Mouse (Mus musculus) naive thymus-derived CD4-positive, alpha-beta T cell, adult 2 months (primary cell): ENCODE results near the gene Selplg.

Experiments
- DNase-seq: peaks from one replicate; pipeline ENCODE4 v3.0.0-alpha.2; 2011; ENCODE audit warnings: low read depth

The Selplg gene

DNA sequence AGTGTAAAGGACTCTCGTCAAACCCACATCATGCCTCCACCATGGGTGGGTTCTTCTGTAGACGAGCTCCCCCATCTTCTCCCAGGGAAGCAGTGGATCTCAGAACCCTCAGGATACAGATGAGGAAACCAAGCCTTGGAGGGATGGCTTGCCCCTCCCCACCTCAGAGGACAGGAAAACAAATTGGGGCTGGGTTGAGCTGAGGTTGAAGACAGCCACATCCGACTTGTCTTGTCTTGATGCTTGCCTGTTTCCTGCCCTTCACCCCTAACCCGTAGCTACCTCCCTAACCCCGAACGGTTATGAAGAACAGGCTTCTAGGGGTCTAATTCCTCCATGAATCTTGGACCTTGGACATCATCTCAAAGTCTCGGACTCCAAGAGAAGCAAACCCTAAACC lies 6.9 kb downstream of the Selplg start:
- peak; percentile 79 for DNase-seq

DNA sequence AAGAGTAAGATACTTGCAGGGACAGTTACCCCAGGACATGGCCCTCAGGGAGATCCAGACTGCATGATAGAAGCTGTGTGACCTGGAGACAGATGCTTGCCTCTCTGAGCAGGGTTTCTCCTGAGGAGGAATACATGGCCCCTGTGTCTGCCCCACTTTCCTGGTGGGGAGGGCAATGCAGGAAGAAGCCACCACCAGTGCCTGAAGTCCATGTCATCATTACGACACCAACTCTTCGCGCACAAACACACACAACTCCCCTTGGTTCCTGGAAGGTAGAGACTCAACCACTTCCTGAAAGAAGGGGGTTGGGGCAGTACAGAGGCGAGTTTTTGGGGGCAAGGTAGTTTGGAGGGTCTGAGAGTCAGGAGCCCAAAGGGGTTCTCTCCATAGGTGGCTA lies 8.2 kb downstream of the Selplg start:
- DNase-seq, result peak; percentile 73

DNA sequence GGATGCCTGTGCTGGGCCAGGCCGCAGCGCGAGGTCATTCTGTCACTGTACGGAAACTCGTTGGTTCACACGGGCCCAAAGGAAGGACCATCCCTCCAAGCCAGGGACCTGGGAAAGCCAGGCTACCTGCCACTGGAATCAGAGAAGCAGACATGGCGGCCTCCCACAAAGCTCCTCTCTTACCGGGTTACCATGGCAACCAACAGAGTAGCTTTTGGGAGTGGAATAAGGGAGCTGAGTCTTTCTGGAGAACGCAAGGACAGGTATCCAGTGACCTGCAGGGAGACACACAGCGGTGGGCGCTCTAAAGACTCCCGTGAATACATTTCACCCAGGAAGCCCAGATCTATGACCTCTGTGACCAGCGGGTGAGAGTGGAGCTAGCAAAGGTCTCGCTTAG lies 13.9 kb downstream of the Selplg start:
- no peak for DNase-seq

DNA sequence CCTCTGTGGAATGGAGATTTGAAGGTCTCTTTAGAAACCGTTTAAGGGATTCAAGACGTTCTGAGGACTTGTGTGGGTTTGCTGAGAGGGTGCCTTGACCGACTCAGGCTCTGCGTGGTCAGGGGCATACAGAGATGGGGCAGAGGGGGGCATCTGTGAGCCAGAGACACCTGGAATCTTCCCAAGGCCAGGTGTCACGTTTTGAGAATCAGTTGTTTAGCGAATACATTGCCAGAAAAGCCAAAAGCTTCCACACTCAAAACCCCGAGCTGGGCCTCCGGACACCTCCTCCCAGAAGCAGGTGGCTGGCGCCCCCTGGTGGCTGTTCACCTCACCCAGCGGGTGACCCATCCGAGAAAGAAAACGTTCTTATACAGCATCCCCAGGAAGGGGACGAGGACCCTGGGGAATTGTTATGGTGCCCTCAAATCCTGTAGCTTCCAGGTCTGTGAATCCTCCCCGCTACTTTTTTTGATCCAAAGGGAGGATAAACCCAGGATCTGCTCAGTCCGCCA lies 16.7 kb downstream of the Selplg start:
- peak; percentile 89 for DNase-seq

DNA sequence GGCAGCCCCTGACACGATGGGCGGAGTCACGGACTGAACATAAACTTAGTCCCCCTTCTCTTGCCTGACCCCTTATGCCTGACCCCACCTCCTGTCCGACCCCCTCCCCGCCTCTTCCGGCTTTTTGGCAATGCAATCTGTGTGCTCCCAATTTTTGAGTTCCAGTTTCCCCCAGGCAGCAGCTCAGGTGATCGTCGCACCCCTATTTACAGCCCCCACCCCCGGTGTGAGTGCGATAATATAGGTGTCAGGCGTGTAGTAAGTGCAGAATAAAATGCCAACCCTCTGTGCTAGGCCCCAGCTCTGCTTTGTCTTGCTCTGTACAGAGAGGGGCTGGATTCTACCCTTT lies 17.4 kb downstream of the Selplg start:
- no peak for DNase-seq

DNA sequence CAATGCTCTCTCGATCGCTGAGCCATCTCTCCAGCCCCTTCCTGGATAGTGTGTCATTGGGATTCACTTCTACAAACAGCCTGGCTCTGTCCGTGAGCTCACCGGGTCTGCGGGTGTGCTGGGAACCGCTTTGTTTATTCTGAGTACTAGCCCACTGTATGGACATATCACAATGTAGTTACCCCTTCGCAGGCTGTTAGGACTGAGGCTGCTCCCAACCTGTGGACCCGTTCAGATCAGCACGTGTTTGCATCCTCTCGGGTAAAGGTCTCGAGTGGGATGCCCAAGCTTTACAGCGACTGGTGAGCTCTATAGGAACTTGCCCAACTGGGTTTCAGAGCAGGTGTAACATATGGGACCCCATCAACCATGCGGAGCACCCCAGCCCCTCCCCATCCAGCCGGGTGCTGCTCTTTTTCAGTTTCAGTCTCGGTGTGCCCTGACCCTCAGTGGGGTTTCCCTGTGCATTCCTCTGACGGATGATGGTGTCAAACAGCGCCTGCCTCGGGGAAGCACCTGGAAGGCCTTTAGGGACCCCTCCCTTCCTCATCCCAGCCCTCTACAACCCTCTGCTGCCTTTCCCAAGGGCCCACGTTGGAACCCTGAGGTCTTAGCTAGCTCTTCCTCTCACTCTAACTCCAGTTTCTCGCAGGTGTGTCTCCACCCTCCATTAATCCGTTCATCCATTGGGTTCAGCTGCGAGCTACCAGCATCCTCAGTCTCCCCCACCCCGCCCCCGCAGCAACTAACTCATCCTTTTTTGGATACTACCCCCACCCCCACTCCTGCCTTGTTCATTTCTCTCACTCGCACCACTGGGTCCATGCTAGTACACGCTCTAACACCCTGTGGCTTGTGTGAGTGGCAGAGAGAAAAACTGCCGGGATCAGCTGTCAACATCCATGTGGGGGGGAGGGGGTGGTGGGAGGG lies 18.1 kb downstream of the Selplg start:
- DNase-seq, result peak; percentile 40

DNA sequence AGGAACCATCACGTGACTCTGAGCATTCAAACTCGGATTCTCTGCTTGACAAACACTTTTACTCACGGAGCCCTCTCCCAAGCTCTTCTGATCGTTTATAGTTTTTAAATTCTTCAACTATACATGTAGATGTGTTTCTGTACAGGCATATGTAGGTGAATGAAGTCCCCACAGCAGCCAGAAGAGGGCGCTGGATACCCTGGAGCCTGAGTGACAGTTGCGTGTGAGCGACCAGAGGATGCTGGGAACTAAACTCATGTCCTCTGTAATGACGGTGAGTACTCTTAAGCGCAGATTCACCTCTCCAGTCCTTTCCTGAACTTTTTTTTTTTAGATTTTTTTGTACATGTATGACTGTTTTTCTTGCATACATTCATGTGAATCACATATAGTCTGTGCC lies 18.8 kb downstream of the Selplg start:
- peak; percentile 68 for DNase-seq

DNA sequence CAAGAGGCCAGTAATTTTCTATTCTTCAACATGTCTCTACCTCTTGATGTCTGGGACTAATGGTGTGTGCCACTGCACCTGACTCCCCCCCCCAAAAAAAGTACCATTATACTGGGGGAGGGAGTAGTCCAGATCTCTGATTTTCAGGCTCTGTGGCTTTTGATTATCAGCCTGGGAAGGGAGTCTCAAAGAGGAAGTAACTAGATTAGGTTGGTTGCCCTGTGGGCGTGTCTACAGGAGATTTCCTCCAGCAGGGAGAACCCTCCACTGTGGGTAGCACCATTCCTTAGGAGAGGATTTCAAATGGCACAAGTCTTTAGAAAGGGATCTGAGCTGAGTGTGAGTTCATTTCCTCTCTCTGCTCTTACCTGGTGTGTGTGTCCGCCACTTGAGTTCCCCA lies 19.8 kb downstream of the Selplg start:
- peak; percentile 16 for DNase-seq

DNA sequence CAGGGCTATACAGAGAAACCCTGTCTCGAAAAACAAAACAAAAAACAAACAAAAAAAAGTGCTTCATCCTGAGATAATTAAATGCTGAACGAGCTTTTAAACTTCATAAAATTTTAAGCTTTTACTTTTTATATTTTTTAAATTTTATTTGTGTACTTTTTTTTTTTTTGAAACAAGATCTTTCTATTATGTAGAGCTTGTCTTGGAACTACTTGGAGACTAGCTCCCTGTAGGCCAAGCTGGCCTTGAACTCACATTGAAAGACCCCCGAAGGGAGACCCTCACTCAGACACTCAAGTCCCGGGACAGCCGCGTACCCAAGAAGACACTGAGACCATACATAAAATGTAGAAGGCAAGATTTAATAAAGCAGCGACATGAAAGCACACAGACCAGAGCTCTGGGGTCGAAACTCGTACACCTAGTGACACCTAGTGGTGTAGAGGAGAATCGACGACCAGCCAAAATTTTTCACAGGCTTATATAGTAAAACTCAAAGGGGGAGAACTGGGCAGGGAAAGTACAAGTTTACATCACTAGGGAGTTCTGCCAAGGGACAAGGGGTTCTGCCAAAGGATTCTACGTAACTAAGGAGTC lies 20.5 kb downstream of the Selplg start:
- DNase-seq, result peak; percentile 53

DNA sequence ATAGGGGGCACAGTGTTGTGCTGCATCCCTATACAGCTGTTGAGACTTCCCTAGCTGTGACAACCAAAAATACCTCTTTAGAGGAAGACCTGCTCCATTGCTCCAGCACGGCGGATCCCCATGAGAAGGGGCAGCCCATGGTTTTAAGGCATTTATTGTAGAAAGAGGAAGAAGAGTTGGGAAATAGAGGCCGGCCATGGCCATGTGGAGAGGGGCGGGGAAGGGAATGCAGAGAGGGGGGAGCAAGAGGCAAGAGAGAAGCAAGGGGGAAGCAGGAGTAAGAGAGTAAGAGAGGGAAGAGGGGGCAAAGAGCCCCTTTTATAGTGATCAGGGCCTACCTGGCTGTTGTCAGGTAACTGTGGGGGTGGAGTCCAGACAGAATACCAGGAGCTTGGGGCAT lies 22.3 kb downstream of the Selplg start:
- DNase-seq, result no peak

DNA sequence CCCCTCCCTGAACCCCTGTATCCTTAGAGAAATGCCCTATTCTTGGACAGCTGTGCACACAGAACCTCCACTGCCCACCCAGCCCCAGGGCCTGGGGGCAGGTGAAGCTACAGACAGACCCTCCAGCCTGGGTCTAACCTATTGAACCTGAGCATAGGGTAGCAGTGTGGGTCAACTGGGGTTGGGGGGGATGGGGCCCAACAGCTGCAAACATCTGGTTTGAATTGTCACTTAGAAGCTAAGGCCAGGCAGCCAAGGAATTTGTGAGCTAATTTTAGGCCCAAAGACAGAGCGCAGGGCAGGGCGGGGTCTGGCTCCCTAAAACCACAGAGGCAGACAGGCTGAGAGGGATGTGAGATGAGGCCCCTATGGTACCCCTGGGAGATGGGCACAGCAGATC lies 24.3 kb downstream of the Selplg start:
- no peak for DNase-seq

DNA sequence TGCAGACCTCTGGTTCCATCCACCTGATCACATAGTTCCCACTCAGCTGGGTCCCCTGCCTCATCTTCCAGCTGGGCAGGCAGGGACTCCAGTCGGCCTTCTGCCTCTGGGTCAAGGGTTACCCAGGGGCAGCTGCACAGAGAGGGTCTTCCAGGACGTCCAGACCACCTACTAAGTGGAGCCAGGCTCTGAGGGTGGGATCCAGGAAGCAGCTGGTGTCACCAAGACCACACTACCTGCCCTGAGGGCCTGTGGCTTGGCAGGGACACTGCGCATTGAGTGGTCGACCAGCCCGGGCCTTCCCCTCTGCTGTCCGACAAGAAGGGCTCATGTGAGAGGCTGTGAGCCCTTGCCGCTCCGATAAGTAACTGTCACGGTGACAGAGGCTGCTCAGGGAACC lies 24.7 kb downstream of the Selplg start:
- no peak for DNase-seq

DNA sequence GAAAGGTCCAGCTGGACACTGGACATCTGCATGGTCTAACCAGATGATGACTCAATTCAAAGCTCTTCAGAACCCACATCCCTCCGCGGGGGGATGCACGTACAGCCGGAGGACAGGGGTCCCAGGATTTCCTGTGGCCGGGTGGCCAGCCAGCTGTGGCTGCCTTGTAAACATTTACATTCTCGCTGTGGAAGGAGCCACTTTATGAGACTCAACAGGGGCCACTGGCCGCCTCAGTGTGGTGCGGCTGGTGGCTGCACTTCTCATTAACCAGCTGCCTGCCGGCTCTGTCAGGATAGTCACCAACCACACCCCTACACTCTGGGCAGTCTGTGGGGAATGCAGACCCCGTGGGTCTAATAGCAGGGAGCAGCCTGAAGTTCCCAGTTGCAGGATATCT lies 26.0 kb downstream of the Selplg start:
- DNase-seq, result no peak

DNA sequence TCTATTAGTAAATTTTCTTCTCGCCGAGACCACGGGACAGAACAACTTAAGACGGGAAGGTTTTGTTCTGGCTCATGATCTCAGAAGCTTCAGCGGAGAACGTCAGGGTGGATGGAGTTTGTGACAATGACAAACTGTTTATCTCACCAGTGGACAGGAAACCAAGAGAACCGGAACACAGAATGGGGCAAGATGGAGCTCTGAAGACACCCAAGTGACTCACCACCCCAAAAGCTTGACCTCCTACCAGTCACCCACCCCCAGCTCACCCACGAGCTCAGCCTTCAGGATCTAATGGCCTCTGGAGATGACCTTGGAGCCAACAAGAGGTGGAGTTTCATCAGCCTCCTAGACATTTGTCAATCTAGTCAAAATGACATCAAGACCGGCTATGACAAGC lies 27.1 kb downstream of the Selplg start:
- no peak for DNase-seq

DNA sequence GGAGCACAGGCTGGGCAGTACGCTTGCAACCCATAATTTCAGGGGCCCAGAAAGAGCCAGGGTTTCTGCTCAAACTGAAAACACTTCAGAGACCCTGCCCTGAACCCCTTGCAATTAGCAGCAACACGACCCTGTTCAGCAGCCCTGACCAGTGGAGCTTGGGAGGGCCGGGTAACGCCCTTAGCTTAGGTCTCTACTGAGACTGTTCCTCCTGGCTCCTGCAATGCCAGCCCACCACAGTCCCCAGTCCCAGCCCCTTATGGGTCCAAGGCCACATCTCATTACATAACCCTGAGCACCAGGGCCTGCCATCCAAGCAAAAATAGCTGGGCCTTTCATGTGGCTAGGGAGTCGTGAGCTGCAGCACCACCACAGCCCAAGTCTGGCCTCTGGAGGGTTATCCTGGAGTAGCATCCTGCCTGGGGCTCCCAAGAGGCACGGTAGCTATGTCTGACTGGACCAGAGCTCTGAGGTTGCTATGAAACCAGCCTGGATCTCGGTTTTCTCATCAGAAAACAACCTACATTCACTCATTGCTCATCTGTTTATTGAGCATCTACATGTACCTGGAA lies 28.0 kb downstream of the Selplg start:
- DNase-seq, result no peak

DNA sequence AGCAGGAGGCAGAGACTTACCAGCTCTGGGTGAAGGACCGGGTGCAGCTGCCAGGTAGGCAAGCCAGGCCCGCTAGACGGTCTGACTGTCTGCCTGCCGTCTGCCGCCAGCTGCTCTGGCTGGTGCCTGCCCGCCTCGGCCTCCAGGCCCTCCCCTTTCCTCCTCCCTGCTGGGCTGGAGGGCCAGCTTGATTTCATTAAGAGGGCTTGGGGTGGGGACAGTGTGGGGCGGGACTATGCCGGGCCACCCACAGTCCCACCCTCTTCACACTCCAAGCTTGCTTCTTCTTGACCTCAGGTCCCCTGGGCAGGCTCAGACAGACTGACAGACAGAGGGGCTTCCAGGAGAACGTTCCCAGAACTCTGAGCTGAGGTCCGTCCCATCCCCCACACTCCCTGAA lies 32.2 kb downstream of the Selplg start, which contains the start of gene Tmem119:
Gene Tmem119, minus strand, starts transcription at position 237 of the 400 bp plus-strand sequence.
- no peak for DNase-seq

DNA sequence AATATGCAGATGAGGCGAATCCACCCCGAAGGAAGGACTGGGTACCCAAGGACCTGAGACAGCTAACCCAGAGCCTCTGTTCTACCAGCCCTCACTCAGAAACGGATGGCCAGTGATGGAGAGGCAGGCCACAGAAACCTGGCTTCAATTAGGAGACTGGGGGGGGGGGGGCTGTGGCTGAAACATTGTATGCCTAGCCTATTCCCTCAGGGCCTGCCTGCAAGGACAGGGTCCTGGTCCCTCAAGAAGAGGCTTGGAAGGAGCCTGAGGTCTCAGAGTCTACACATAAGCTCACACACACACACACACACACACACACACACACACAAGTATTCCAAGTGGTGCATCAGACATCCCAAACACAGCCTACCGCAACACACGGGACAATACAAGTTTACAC lies 32.8 kb downstream of the Selplg start:
- DNase-seq, result no peak

DNA sequence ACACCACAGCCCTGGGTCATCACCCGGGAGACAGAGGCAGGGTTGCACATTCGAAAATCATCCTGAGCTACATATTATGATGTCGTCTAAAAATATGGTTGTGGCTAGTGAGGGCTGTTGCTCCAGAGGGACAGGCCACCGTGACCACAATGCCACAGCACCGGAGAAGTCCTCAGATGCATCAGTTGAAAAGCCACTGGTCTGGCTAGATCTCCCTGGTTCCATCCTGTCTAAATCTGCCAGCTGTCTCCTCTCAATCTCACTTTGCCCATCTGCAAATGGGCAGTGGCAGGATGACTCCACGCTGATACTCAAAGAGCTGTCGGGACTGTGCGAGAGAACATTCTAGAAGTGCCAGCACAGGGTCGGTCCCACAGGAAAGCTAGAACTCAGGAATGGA lies 33.9 kb downstream of the Selplg start:
- DNase-seq, result no peak

DNA sequence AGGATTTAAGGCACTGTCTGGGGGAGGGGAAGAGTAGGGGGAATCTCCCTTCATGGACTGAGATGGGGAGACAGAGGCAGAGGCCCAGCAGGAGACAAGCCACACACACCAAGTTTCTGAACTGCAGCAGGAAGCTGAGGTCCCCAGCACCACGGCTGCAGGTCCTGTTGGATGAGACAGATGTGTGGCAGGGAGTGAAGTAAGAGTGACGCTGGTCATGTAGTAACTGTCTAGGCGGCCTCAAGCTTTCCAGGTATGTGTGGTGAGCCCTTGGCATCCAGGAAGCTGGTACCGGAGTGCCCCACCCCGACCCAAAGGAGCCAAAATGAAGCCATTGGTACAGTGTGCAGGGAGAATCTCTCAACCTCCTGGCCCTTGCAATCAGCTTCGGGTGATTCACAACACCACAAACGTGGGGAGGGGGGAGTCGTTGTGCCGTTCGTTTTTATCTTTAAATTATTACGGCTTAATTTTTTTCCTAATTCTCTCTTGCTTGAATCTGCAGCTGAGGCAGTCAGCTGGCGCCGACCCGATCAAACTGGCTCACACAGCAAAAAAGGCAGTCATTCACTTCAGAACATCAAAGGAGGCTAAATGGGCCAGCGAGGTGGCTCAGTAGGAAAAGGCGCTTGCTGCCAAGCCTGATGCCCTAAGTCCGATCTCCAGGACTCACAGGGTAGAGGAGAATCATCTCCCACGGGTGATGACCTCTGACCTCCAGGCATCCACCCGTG lies 35.1 kb downstream of the Selplg start:
- DNase-seq, result no peak

DNA sequence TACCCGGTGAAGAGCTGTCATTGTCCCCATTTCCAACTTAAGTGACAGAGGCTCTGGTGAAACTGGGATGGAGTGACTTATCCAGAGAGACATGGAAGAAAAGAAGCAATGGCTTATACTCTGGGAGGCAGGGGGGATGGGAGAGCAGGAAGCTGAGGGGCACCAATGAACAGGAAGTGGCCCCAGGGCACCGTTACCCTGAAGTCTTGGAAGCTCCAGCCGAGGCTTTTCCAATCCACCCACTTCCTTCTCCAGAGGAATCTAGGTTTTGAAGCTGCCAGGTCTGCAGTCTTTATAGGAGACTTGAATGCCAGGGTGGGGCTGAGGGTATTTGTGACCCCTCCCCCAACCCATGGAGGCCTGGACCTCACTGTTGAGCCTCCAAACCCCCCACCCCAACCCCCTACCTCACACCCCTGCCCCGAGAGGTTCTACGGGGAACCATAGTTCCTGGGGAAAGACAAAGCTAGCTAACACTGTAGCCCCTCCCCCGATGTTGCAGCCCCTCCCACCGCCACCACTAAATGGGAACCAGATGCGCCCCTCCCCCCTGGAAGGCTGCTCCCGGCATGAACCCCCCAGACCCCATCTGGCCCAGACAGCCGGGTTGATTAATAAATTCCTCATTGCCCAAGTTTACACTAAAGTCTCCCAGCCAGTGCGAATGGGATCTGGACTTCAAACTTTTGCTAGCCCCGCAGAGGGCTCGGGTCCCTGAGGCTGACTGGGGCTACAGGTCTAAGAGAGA lies 35.9 kb downstream of the Selplg start:
- DNase-seq, result no peak

DNA sequence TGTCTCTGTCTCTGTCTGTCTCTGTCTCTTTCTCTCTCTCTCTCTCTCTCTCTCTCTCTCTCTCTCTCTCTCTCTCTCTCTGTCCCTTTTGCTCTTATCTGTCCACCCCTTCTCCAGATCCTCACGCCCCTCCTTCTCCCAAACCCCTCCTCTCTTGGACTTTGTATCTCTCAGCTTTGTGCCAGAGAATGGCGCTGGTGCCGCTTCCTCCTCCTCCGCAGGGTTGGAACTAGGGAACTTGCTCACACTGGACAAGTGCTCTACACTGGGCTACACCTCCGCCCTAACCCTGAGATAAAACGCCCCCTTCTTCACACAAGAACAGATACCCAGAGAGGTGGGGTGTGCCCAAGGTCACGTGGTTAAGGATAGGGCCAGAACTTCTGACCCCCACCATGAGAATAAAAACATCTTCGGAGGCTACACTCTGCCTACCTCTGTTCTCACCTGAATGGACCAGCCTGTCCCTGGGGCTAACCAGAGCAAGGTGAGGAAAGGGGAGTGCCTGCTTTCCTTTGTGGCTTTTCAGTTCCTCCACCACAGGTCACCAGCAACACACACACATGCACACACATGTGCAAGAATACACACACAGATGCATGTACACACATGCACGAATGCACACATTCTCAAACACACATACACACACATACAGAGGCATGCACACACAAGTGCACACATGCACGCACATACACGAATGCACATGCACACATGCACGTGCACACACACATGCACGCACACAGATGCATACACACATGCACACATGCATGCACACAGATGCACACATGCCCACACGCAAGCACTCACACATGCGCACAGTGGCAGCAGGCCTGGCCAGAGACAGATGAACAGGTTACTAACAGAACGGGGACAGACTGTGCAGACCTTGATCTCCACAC lies 41.0 kb downstream of the Selplg start:
- DNase-seq, result no peak
